Comparison of ENCODE assay signal across 27 mouse cellular contexts in genomic region chr13:8705296-8705695, GRCm38 (mm10).
DNase-seq lines count a peak whose midpoint lies in the region; ATAC-seq and TF ChIP-seq lines count a peak whose summit lies in the region.
"Had no signal": no experiment of that assay in that cellular context is flagged by ENCODE, and none has a peak within 500 bp of the region (broad histone marks: within the 10 kb centered on the region; RNA-seq: fewer than 3 reads in every experiment).

No protein-coding gene starts in this region.

- TF ChIP-seq CTCF in hindbrain, postnatal 0 days (IDR thresholded peaks at IDR 0.05; ENCODE audit: low read depth), result no peak

- H3K4me2 ChIP-seq in hindbrain, postnatal 0 days (ENCODE audit: low read depth, low read length), result no peak overlapping the region
- no peak overlapping the region for H3K4me2 ChIP-seq in hindbrain, embryonic 14.5 days (replicated peaks)
- H3K4me2 ChIP-seq in midbrain, embryonic 15.5 days, result no peak overlapping the region
- H3K4me2 ChIP-seq in midbrain, embryonic 11.5 days, result no peak overlapping the region
- H3K4me2 ChIP-seq: embryonic facial prominence, embryonic 12.5 days; hindbrain, embryonic 12.5 days; liver, embryonic 15.5 days; lung, embryonic 15.5 days had no signal

- H3K9me3 ChIP-seq in hindbrain, postnatal 0 days (ENCODE audit: low read length), result no peaks in the 10 kb centered on the region
- H3K9me3 ChIP-seq in hindbrain, embryonic 14.5 days (ENCODE audit: control insufficient read depth, low read length), result no peaks in the 10 kb centered on the region
- H3K9me3 ChIP-seq in midbrain, embryonic 15.5 days, result no peaks in the 10 kb centered on the region
- no peaks in the 10 kb centered on the region for H3K9me3 ChIP-seq in midbrain, embryonic 11.5 days (ENCODE audit: control insufficient read depth, low read length)
- H3K9me3 ChIP-seq: embryonic facial prominence, embryonic 12.5 days; G1E; hindbrain, embryonic 12.5 days; liver, embryonic 15.5 days; lung, embryonic 15.5 days had no signal

- H3K27me3 ChIP-seq in hindbrain, postnatal 0 days (ENCODE audit: insufficient read depth, low read length), result no peaks in the 10 kb centered on the region
- no peaks in the 10 kb centered on the region for H3K27me3 ChIP-seq in hindbrain, embryonic 14.5 days (ENCODE audit: control insufficient read depth, insufficient read depth, low read length)
- no peaks in the 10 kb centered on the region for H3K27me3 ChIP-seq in midbrain, embryonic 15.5 days (replicated peaks)
- no peaks in the 10 kb centered on the region for H3K27me3 ChIP-seq in midbrain, embryonic 11.5 days (ENCODE audit: control insufficient read depth, insufficient read depth, low read length)
- H3K27me3 ChIP-seq: embryonic facial prominence, embryonic 12.5 days; hindbrain, embryonic 12.5 days; liver, embryonic 15.5 days; lung, embryonic 15.5 days had no signal

- peak; percentile 59 for ATAC-seq in hindbrain, postnatal 0 days
- ATAC-seq in hindbrain, embryonic 14.5 days (ENCODE audit: low FRiP score), result no peak
- ATAC-seq in midbrain, embryonic 15.5 days (replicated peaks), result peak; percentile 52; the same call in 1 of the 2 replicates
- no peak for ATAC-seq in midbrain, embryonic 11.5 days (ENCODE audit: low FRiP score)
- ATAC-seq in monocyte, adult 5-6 weeks (replicated peaks; ENCODE audit: insufficient number of reproducible peaks, low FRiP score, low TSS enrichment, poor library complexity, severe bottlenecking), result no peak
- ATAC-seq: Patski had no signal

- no peak overlapping the region for H3K9ac ChIP-seq in hindbrain, postnatal 0 days (replicated peaks; ENCODE audit: low read length)
- H3K9ac ChIP-seq in hindbrain, embryonic 14.5 days, result no peak overlapping the region
- H3K9ac ChIP-seq in midbrain, embryonic 15.5 days, result no peak overlapping the region
- no peak overlapping the region for H3K9ac ChIP-seq in midbrain, embryonic 11.5 days (ENCODE audit: low read length)
- H3K9ac ChIP-seq: embryonic facial prominence, embryonic 12.5 days; hindbrain, embryonic 12.5 days; liver, embryonic 15.5 days; lung, embryonic 15.5 days had no signal

- peak overlapping the region; percentile 7; the same call in 1 of the 2 replicates for H3K27ac ChIP-seq in hindbrain, postnatal 0 days
- H3K27ac ChIP-seq in hindbrain, embryonic 14.5 days, result no peak overlapping the region
- H3K27ac ChIP-seq in midbrain, embryonic 15.5 days, result no peak overlapping the region
- H3K27ac ChIP-seq in midbrain, embryonic 11.5 days (ENCODE audit: low read depth, low read length), result no peak overlapping the region
- H3K27ac ChIP-seq: embryonic facial prominence, embryonic 12.5 days; hindbrain, embryonic 12.5 days; layer of hippocampus, adult 2 months; left cerebral cortex, adult 2 months; liver, embryonic 15.5 days; lung, embryonic 15.5 days had no signal

- no peaks in the 10 kb centered on the region for H3K4me1 ChIP-seq in hindbrain, postnatal 0 days (ENCODE audit: insufficient read depth, low read length)
- H3K4me1 ChIP-seq in hindbrain, embryonic 14.5 days (replicated peaks; ENCODE audit: control insufficient read depth, insufficient read depth, low read length), result peaks cover 5% of the 10 kb centered on the region; the same call in 1 of the 2 replicates
- H3K4me1 ChIP-seq in midbrain, embryonic 15.5 days, result no peaks in the 10 kb centered on the region
- no peaks in the 10 kb centered on the region for H3K4me1 ChIP-seq in midbrain, embryonic 11.5 days (ENCODE audit: control insufficient read depth, insufficient read depth, low read length)
- H3K4me1 ChIP-seq: liver, embryonic 15.5 days; lung, embryonic 15.5 days had no signal

- 19% methylated on average over 4 of the region's 4 CpGs for WGBS in hindbrain, postnatal 0 days
- WGBS in hindbrain, embryonic 14.5 days, result 33% methylated on average over 4 of the region's 4 CpGs
- WGBS in midbrain, embryonic 15.5 days, result 35% methylated on average over 4 of the region's 4 CpGs
- 54% methylated on average over 4 of the region's 4 CpGs for WGBS in midbrain, embryonic 11.5 days

- H3K36me3 ChIP-seq in hindbrain, postnatal 0 days (ENCODE audit: insufficient read depth, low read length), result no peaks in the 10 kb centered on the region
- no peaks in the 10 kb centered on the region for H3K36me3 ChIP-seq in hindbrain, embryonic 14.5 days (replicated peaks; ENCODE audit: control insufficient read depth, insufficient read depth)
- H3K36me3 ChIP-seq in midbrain, embryonic 15.5 days (replicated peaks), result no peaks in the 10 kb centered on the region
- H3K36me3 ChIP-seq in midbrain, embryonic 11.5 days (ENCODE audit: control insufficient read depth, insufficient read depth, low read length), result no peaks in the 10 kb centered on the region
- H3K36me3 ChIP-seq: embryonic facial prominence, embryonic 12.5 days; G1E; hindbrain, embryonic 12.5 days; liver, embryonic 15.5 days; lung, embryonic 15.5 days had no signal

- peak; percentile 7 for DNase-seq in embryo, embryonic 11.5 days (ENCODE audit: low read depth, low spot score)
- no peak for DNase-seq in embryo, embryonic 9.5 days (ENCODE audit: extremely low spot score)
- peak; percentile 38 for DNase-seq in hindbrain, postnatal 0 days (ENCODE audit: low spot score)
- no peak for DNase-seq in hindbrain, embryonic 14.5 days (ENCODE audit: low spot score)
- DNase-seq in midbrain, embryonic 11.5 days (ENCODE audit: low spot score, missing footprints), result no peak
- DNase-seq in brain, adult 2 months (ENCODE audit: low read depth, low spot score), result peak; percentile 20
- DNase-seq: adrenal gland, postnatal 10 days; cerebellum, adult 18-20 months; cerebellum, postnatal 14 days; gastrocnemius, postnatal 14 days; heart, postnatal 14 days; kidney, adult 2 months; kidney, postnatal 36 days; liver; lung, postnatal 36 days; thymus, adult 2 months; thymus, postnatal 36 days had no signal

- no peak overlapping the region for H3K4me3 ChIP-seq in hindbrain, postnatal 0 days (ENCODE audit: low read length)
- H3K4me3 ChIP-seq in hindbrain, embryonic 14.5 days (replicated peaks; ENCODE audit: low read length), result no peak overlapping the region
- no peak overlapping the region for H3K4me3 ChIP-seq in midbrain, embryonic 15.5 days
- H3K4me3 ChIP-seq in midbrain, embryonic 11.5 days (ENCODE audit: low read depth, low read length), result no peak overlapping the region
- H3K4me3 ChIP-seq: embryonic facial prominence, embryonic 12.5 days; hindbrain, embryonic 12.5 days; layer of hippocampus, adult 2 months; left cerebral cortex, adult 2 months; liver, embryonic 15.5 days; lung, embryonic 15.5 days had no signal

Comparison
In these comparisons a context has a peak if more than half of its experiments do, and no peak if none do; other contexts are left out.
1. DNase-seq: peak in embryo, embryonic 11.5 days (single experiment), hindbrain, postnatal 0 days (single experiment) and brain, adult 2 months (single experiment); none in embryo, embryonic 9.5 days (single experiment), hindbrain, embryonic 14.5 days (single experiment) and midbrain, embryonic 11.5 days (single experiment).
2. ATAC-seq: peak in hindbrain, postnatal 0 days (single experiment) and midbrain, embryonic 15.5 days (single experiment); none in hindbrain, embryonic 14.5 days (single experiment), midbrain, embryonic 11.5 days (single experiment) and monocyte, adult 5-6 weeks (single experiment).